ENCODE assay signal across 1 mouse cellular context in the genomic region with DNA sequence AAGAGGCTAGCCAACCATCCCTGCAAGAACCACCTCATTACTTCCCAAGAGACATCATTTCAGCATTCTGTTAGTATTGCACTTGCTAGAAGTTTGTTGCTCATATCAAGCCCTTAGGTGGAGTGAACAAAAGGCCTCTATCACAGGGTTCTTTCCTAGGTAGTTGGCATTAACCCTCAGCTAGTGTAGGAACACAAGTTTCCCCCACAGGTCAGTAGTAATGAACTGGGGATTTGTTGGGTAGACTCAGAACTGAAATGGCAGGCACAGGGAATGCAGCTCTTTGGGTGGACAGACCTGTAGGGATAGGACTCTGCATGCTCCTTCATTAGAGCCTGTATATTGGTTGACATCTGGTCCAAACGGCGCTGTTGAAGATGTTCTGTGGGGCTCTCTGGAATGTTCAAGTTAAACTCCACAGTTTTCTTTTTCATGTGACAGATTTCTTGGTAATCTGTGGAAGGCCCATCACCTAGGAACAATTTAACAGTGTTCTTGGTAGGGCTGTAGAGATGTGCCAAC.
TF ChIP-seq lines count a peak whose summit lies in the region.

No protein-coding gene starts in this region.

TF ChIP-seq in MEL, 35 proteins besides CTCF, POLR2A, EP300 and RAD21:
- TF ChIP-seq E2F4 (IDR thresholded peaks at IDR 0.05; ENCODE audit: borderline replicate concordance, low read depth, low read length) (no peak), UBTF (IDR thresholded peaks at IDR 0.05; ENCODE audit: borderline replicate concordance, insufficient read depth, low read depth, low read length) (no peak), NRF1 (IDR thresholded peaks at IDR 0.05; ENCODE audit: insufficient read depth, low read depth, low read length, poor library complexity, severe bottlenecking) (no peak), HCFC1 (IDR thresholded peaks at IDR 0.05; ENCODE audit: low read depth, low read length) (no peak), POLR2AphosphoS2 (IDR thresholded peaks at IDR 0.05; ENCODE audit: low read length) (peak; percentile 30; the same call in 1 of the 2 replicates), JUND (IDR thresholded peaks at IDR 0.05; ENCODE audit: low read depth, low read length) (no peak), TCF12 (IDR thresholded peaks at IDR 0.05; ENCODE audit: low read depth, low read length) (no peak)
